Mouse (Mus musculus) liver, embryonic 14.5 days (tissue): Measurements from ENCODE around the gene Tfap2e. TPM values are rescaled to one million over a fixed set of nuclear protein-coding genes. Genes with fewer than 3 reads are reported as not detected.

Experiments used
- ATAC-seq: fragments of 200-750 bp; cut with Nextera tagmentation; 2 replicates; pipeline ENCODE4 v1.8.0; 2017; ENCODE audit warnings: moderate number of reproducible peaks, mild to moderate bottlenecking, moderate library complexity; ENCODE audit not compliant: insufficient read depth
- DNase-seq, 3 experiments: peaks; one replicate each; pipeline ENCODE4 v3.0.0-alpha.2; 2012 to 2013; ENCODE audit warnings: low read depth in 3 of 3, low spot score in 3 of 3
- H3K27ac ChIP-seq: fragments of 300-500 bp; sonication (generic); 2 replicates; pipeline ENCODE4 v1.5.1; 2014; ENCODE audit warnings: moderate library complexity, mild to moderate bottlenecking, control low read depth, inconsistent platforms
- H3K27me3 ChIP-seq: fragments of 300-500 bp; sonication (generic); 2 replicates; pipeline ENCODE4 v1.6.1; 2014; ENCODE audit warnings: mild to moderate bottlenecking, low read length, moderate library complexity; ENCODE audit not compliant: control insufficient read depth, insufficient read depth
- H3K36me3 ChIP-seq: fragments of 300-500 bp; sonication (generic); replicated peaks from 2 replicates; pipeline ENCODE4 v1.6.1; 2014; ENCODE audit warnings: low read depth; ENCODE audit not compliant: control insufficient read depth, insufficient read depth
- H3K4me1 ChIP-seq, 2 experiments: fragments of 200-500 bp in 1 of 2; fragments of 300-500 bp in 1 of 2; sonication (generic) in 1 of 2; replicated peaks; 2 replicates each; pipeline ENCODE4 v1.6.1; 2012 to 2014; ENCODE audit warnings: antibody characterized with exemption in 1 of 2, inconsistent platforms in 1 of 2, low read length in 1 of 2; ENCODE audit not compliant: control insufficient read depth in 2 of 2, insufficient read depth in 2 of 2
- H3K4me2 ChIP-seq: fragments of 300-500 bp; sonication (generic); 2 replicates; pipeline ENCODE4 v1.6.1; 2014; ENCODE audit warnings: low read depth, mild to moderate bottlenecking, control low read depth, moderate library complexity
- H3K4me3 ChIP-seq, 2 experiments: fragments of 200-500 bp in 1 of 2; fragments of 300-500 bp in 1 of 2; sonication (generic) in 1 of 2; 2 replicates each; pipeline ENCODE4 v1.5.1; 2012 to 2014; ENCODE audit warnings: low read depth in 2 of 2, low read length in 2 of 2, mild to moderate bottlenecking in 2 of 2, control low read depth in 1 of 2, inconsistent platforms in 1 of 2, moderate library complexity in 1 of 2; ENCODE audit not compliant: insufficient read depth in 1 of 2
- H3K9ac ChIP-seq: fragments of 300-500 bp; sonication (generic); replicated peaks from 2 replicates; pipeline ENCODE4 v1.6.1; 2014; ENCODE audit warnings: mild to moderate bottlenecking, control low read depth, moderate library complexity
- H3K9me3 ChIP-seq: fragments of 300-500 bp; sonication (generic); 2 replicates; pipeline ENCODE4 v1.6.1; 2016; ENCODE audit warnings: low read length, mixed read lengths; ENCODE audit not compliant: control insufficient read depth
- CTCF ChIP-seq: IDR thresholded peaks from 2 replicates; pipeline ENCODE4 v1.5.1; 2016; ENCODE audit warnings: antibody characterized with exemption, low read depth, control low read depth
- EP300 ChIP-seq: IDR thresholded peaks from 2 replicates; pipeline ENCODE4 v1.6.1; 2016; ENCODE audit warnings: antibody characterized with exemption, low read depth
- WGBS: fragments of 180-500 bp; shearing (Covaris S2); extraction: QIAGEN DNeasy Blood & Tissue Kit; methylation state at CpG from one replicate; pipeline ENCODE4 v1.1.7; 2014; ENCODE audit not compliant: insufficient replicate concordance; 5-methylcytosine and 5-hydroxymethylcytosine counted together
- polyA plus RNA-seq, 2 experiments: library from polyadenylated mRNA; depleted of rRNA in 1 of 2; stranded (reverse) in 1 of 2; unstranded in 1 of 2; fragments of >200 nt; fragmentation: Nextera tagmentation in 1 of 2; extraction: Ambion mirVana in 1 of 2; gene quantifications; 2 replicates each; pipeline versions ENCODE4 v1.2.1 to v1.2.3; 2012 to 2014

Gene Tfap2e
- polyA plus RNA-seq, 2 experiments = not detected

DNA sequence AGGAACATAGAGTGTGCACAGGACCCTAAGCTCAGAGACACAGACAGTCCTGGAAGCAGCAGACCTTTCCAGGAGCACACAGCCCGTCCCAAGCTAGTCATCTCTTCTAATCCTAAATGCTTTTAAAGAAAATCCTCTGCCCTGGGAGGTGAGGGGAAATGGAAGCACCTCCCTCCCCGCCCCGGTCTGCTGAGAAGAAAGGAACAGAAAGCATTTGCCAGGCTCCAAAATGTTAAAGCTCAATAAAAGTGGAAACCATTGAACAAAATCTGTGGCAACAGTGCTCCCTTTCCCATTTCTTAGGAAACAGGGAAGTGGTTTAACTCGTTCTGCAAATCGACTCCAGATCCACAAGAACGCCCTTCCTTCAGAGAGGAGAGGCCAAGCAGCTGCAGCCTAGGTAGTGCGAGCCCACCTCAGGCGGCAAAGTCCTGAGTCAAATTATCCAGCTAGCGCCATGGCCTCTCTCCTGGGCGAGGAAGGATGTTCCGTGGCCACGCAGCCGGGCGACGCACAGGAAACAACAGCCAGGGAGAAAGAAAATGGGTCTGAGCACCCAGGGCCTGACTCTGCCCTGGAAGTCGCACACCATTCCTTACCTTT lies 1.9 kb downstream of the Tfap2e start:
- no peak overlapping the region for H3K9ac ChIP-seq
- no peak for DNase-seq
- H3K27me3 ChIP-seq = peaks cover 95% of the 10 kb centered on the region
- no peaks in the 10 kb centered on the region for H3K9me3 ChIP-seq
- no peak for ATAC-seq
- TF ChIP-seq CTCF (no peak), EP300 (no peak)
- no peak overlapping the region for H3K4me2 ChIP-seq
- no peak overlapping the region for H3K4me3 ChIP-seq
- H3K4me1 ChIP-seq = no peaks in the 10 kb centered on the region
- no peaks in the 10 kb centered on the region for H3K36me3 ChIP-seq
- WGBS = 3% methylated on average over 16 of the region's 16 CpGs
- no peak overlapping the region for H3K27ac ChIP-seq

- no peaks in the 10 kb centered on the region for H3K4me1 ChIP-seq
- TF ChIP-seq EP300 (no peak), CTCF (no peak)
- H3K4me3 ChIP-seq = no peak overlapping the region
- no peaks in the 10 kb centered on the region for H3K9me3 ChIP-seq
- WGBS = 6% methylated on average over 26 of the region's 26 CpGs
- H3K4me2 ChIP-seq = no peak overlapping the region
- no peak overlapping the region for H3K9ac ChIP-seq
- no peaks in the 10 kb centered on the region for H3K36me3 ChIP-seq
- H3K27ac ChIP-seq = no peak overlapping the region
- no peak for DNase-seq
- no peak for ATAC-seq
- H3K27me3 ChIP-seq = peaks cover 84% of the 10 kb centered on the region
Observed at GRCm38 (mm10) chr4:126732531-126733380, 3.3 kb downstream of the Tfap2e start.

GRCm38 (mm10) chr4:126732111-126732510 lies 3.9 kb downstream of the Tfap2e start:
- Histone ChIP-seq H3K4me3 (no peak overlapping the region), H3K4me1 (no peaks in the 10 kb centered on the region), H3K9ac (no peak overlapping the region), H3K27ac (no peak overlapping the region), H3K36me3 (no peaks in the 10 kb centered on the region), H3K9me3 (no peaks in the 10 kb centered on the region), H3K4me2 (no peak overlapping the region), H3K27me3 (peaks cover 78% of the 10 kb centered on the region)
- DNase-seq (no peak), ATAC-seq (no peak)
- no peak for TF ChIP-seq EP300
- 5% methylated on average over 18 of the region's 18 CpGs for WGBS

DNA sequence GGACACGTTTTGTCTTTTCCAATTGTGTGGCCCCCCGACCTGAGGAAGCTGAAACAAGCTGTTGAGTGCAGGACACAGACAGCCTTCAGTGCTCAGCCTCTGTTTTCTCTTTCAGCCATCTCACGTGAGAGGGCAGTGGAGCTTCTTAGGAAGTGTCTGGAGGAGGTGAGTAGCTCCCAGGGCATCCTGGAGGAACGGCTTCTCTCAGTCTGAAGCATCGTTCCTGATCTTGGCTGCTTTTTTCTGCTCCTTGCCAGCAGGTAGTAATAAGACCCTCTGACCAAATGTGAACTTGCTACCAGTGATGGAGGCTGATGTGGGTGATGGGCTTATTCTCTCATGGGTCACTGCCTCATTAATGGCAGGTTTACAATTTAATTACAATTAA lies 28.6 kb downstream of the Tfap2e start:
- Histone ChIP-seq H3K36me3 (peaks cover 52% of the 10 kb centered on the region), H3K9me3 (no peaks in the 10 kb centered on the region), H3K27me3 (no peaks in the 10 kb centered on the region), H3K4me1 (no peaks in the 10 kb centered on the region), H3K9ac (no peak overlapping the region), H3K4me3 (no peak overlapping the region), H3K4me2 (no peak overlapping the region), H3K27ac (no peak overlapping the region)
- WGBS = 65% methylated on average over 5 of the region's 5 CpGs
- TF ChIP-seq CTCF (no peak), EP300 (no peak)
- ATAC-seq = no peak
- DNase-seq = no peak

- no peak overlapping the region for H3K4me3 ChIP-seq
- ATAC-seq (no peak), DNase-seq (no peak)
- 78% methylated on average over 12 of the region's 12 CpGs for WGBS
- no peak overlapping the region for H3K27ac ChIP-seq
- peaks cover 50% of the 10 kb centered on the region for H3K36me3 ChIP-seq
- no peak for TF ChIP-seq EP300
- TF ChIP-seq CTCF = no peak
- H3K4me2 ChIP-seq = no peak overlapping the region
- no peaks in the 10 kb centered on the region for H3K27me3 ChIP-seq
- no peaks in the 10 kb centered on the region for H3K4me1 ChIP-seq
- no peaks in the 10 kb centered on the region for H3K9me3 ChIP-seq
- no peak overlapping the region for H3K9ac ChIP-seq
Observed at GRCm38 (mm10) chr4:126706630-126707438, 29.2 kb downstream of the Tfap2e start.
